Mouse (Mus musculus): ENCODE measurements at regions not wholly inside any gene's neighbourhood (a gene's known extent, or its start where the extent isn't known, plus 50 kb on each side); places are given as distances from the start of the nearest gene placed in this dataset.

- H3K27ac ChIP-seq (ENCODE audit: insufficient read depth, low read length), result no peak overlapping the region
- H3K4me1 ChIP-seq (ENCODE audit: control insufficient read depth, insufficient read depth, low read length), result no peaks in the 10 kb centered on the region
- H3K27me3 ChIP-seq (ENCODE audit: control insufficient read depth, insufficient read depth, low read length), result no peaks in the 10 kb centered on the region
- WGBS, result 95% methylated on average over 10 of the region's 10 CpGs
- no peak overlapping the region for H3K4me3 ChIP-seq (replicated peaks; ENCODE audit: insufficient read depth, low read depth, low read length)
- no peak for DNase-seq
- TF ChIP-seq CTCF (IDR thresholded peaks at IDR 0.05; ENCODE audit: borderline replicate concordance, insufficient read depth, low read depth, low read length) (no peak), POLR2A (IDR thresholded peaks at IDR 0.05; ENCODE audit: borderline replicate concordance, insufficient read depth, low read length) (no peak)
Measured at GRCm38 (mm10) chr3:149431795-149432194, 441.4 kb upstream of the Adgrl2 start.

- DNase-seq, result no peak
- no peak overlapping the region for H3K27ac ChIP-seq (ENCODE audit: insufficient read depth, low read length)
- H3K4me3 ChIP-seq (replicated peaks; ENCODE audit: insufficient read depth, low read depth, low read length), result no peak overlapping the region
- H3K4me1 ChIP-seq (ENCODE audit: control insufficient read depth, insufficient read depth, low read length), result no peaks in the 10 kb centered on the region
- TF ChIP-seq POLR2A (IDR thresholded peaks at IDR 0.05; ENCODE audit: borderline replicate concordance, insufficient read depth, low read length) (no peak), CTCF (IDR thresholded peaks at IDR 0.05; ENCODE audit: borderline replicate concordance, insufficient read depth, low read depth, low read length) (no peak)
- no peaks in the 10 kb centered on the region for H3K27me3 ChIP-seq (ENCODE audit: control insufficient read depth, insufficient read depth, low read length)
- WGBS, result 81% methylated on average over 18 of the region's 18 CpGs
Measured at GRCm38 (mm10) chr3:149426023-149426759, 435.8 kb upstream of the Adgrl2 start.

- Histone ChIP-seq H3K27ac (ENCODE audit: insufficient read depth, low read length) (no peak overlapping the region), H3K27me3 (ENCODE audit: control insufficient read depth, insufficient read depth, low read length) (no peaks in the 10 kb centered on the region), H3K4me3 (replicated peaks; ENCODE audit: insufficient read depth, low read depth, low read length) (no peak overlapping the region), H3K4me1 (ENCODE audit: control insufficient read depth, insufficient read depth, low read length) (no peaks in the 10 kb centered on the region)
- DNase-seq, result no peak
- TF ChIP-seq CTCF (IDR thresholded peaks at IDR 0.05; ENCODE audit: borderline replicate concordance, insufficient read depth, low read depth, low read length) (no peak), POLR2A (IDR thresholded peaks at IDR 0.05; ENCODE audit: borderline replicate concordance, insufficient read depth, low read length) (no peak)
- 84% methylated on average over 1 of the region's 1 CpGs for WGBS
Measured at GRCm38 (mm10) chr3:149424306-149424705, 434.0 kb upstream of the Adgrl2 start.

GRCm38 (mm10) chr3:149423491-149423890 is 433.1 kb upstream of the Adgrl2 start:
- 59% methylated on average over 9 of the region's 9 CpGs for WGBS
- TF ChIP-seq POLR2A (IDR thresholded peaks at IDR 0.05; ENCODE audit: borderline replicate concordance, insufficient read depth, low read length) (no peak), CTCF (IDR thresholded peaks at IDR 0.05; ENCODE audit: borderline replicate concordance, insufficient read depth, low read depth, low read length) (0 out of 2 replicates have a peak, but pooled peaks have one; percentile 4)
- no peaks in the 10 kb centered on the region for H3K4me1 ChIP-seq (ENCODE audit: control insufficient read depth, insufficient read depth, low read length)

GRCm38 (mm10) chr3:149415081-149415480 is 424.7 kb upstream of the Adgrl2 start:
- no peaks in the 10 kb centered on the region for H3K4me1 ChIP-seq (ENCODE audit: control insufficient read depth, insufficient read depth, low read length)
- no peak for TF ChIP-seq POLR2A (IDR thresholded peaks at IDR 0.05; ENCODE audit: borderline replicate concordance, insufficient read depth, low read length)
- TF ChIP-seq CTCF (IDR thresholded peaks at IDR 0.05; ENCODE audit: borderline replicate concordance, insufficient read depth, low read depth, low read length), result no peak
- 90% methylated on average over 4 of the region's 4 CpGs for WGBS
- H3K27ac ChIP-seq (ENCODE audit: insufficient read depth, low read length), result no peak overlapping the region
- no peaks in the 10 kb centered on the region for H3K27me3 ChIP-seq (ENCODE audit: control insufficient read depth, insufficient read depth, low read length)
- DNase-seq, result no peak
- no peak overlapping the region for H3K4me3 ChIP-seq (replicated peaks; ENCODE audit: insufficient read depth, low read depth, low read length)

More at GRCm38 (mm10) chr3:149423491-149423890, 433.1 kb upstream of the Adgrl2 start:
- no peak overlapping the region for H3K27ac ChIP-seq (ENCODE audit: insufficient read depth, low read length)
- DNase-seq, result peak in 1 of 2 experiments; percentile 3
- H3K4me3 ChIP-seq (replicated peaks; ENCODE audit: insufficient read depth, low read depth, low read length), result no peak overlapping the region
- no peaks in the 10 kb centered on the region for H3K27me3 ChIP-seq (ENCODE audit: control insufficient read depth, insufficient read depth, low read length)

- TF ChIP-seq POLR2A (IDR thresholded peaks at IDR 0.05; ENCODE audit: borderline replicate concordance, insufficient read depth, low read length) (no peak), CTCF (IDR thresholded peaks at IDR 0.05; ENCODE audit: borderline replicate concordance, insufficient read depth, low read depth, low read length) (no peak)
- no peaks in the 10 kb centered on the region for H3K27me3 ChIP-seq (ENCODE audit: control insufficient read depth, insufficient read depth, low read length)
- WGBS, result 73% methylated on average over 4 of the region's 4 CpGs
- H3K27ac ChIP-seq (ENCODE audit: insufficient read depth, low read length), result no peak overlapping the region
- H3K4me1 ChIP-seq (ENCODE audit: control insufficient read depth, insufficient read depth, low read length), result no peaks in the 10 kb centered on the region
- no peak for DNase-seq
- no peak overlapping the region for H3K4me3 ChIP-seq (replicated peaks; ENCODE audit: insufficient read depth, low read depth, low read length)
Measured at GRCm38 (mm10) chr3:149413114-149413513, 422.8 kb upstream of the Adgrl2 start.

- TF ChIP-seq CTCF (IDR thresholded peaks at IDR 0.05; ENCODE audit: borderline replicate concordance, insufficient read depth, low read depth, low read length) (no peak), POLR2A (IDR thresholded peaks at IDR 0.05; ENCODE audit: borderline replicate concordance, insufficient read depth, low read length) (no peak)
- DNase-seq, result no peak
- Histone ChIP-seq H3K27ac (ENCODE audit: insufficient read depth, low read length) (no peak overlapping the region), H3K4me1 (ENCODE audit: control insufficient read depth, insufficient read depth, low read length) (no peaks in the 10 kb centered on the region), H3K4me3 (replicated peaks; ENCODE audit: insufficient read depth, low read depth, low read length) (no peak overlapping the region), H3K27me3 (ENCODE audit: control insufficient read depth, insufficient read depth, low read length) (no peaks in the 10 kb centered on the region)
- WGBS, result 93% methylated on average over 2 of the region's 2 CpGs
Measured at GRCm38 (mm10) chr3:149410518-149410917, 420.2 kb upstream of the Adgrl2 start.

GRCm38 (mm10) chr3:149408858-149409257 is 418.5 kb upstream of the Adgrl2 start:
- 90% methylated on average over 3 of the region's 3 CpGs for WGBS
- no peak for TF ChIP-seq POLR2A (IDR thresholded peaks at IDR 0.05; ENCODE audit: borderline replicate concordance, insufficient read depth, low read length)
- TF ChIP-seq CTCF (IDR thresholded peaks at IDR 0.05; ENCODE audit: borderline replicate concordance, insufficient read depth, low read depth, low read length), result no peak
- DNase-seq, result no peak
- Histone ChIP-seq H3K27ac (ENCODE audit: insufficient read depth, low read length) (no peak overlapping the region), H3K4me1 (ENCODE audit: control insufficient read depth, insufficient read depth, low read length) (no peaks in the 10 kb centered on the region), H3K4me3 (replicated peaks; ENCODE audit: insufficient read depth, low read depth, low read length) (no peak overlapping the region), H3K27me3 (ENCODE audit: control insufficient read depth, insufficient read depth, low read length) (no peaks in the 10 kb centered on the region)
